Mouse (Mus musculus): ENCODE results near the gene Rho. TPM values are rescaled to one million over a fixed set of nuclear protein-coding genes. Genes with fewer than 3 reads are reported as not detected.
A peak's percentile ranks its signal among the peaks of the same experiment; 100 is the strongest.

Gene Rho
- polyA plus RNA-seq, 1 experiment from 2014 or later, result not detected

DNA sequence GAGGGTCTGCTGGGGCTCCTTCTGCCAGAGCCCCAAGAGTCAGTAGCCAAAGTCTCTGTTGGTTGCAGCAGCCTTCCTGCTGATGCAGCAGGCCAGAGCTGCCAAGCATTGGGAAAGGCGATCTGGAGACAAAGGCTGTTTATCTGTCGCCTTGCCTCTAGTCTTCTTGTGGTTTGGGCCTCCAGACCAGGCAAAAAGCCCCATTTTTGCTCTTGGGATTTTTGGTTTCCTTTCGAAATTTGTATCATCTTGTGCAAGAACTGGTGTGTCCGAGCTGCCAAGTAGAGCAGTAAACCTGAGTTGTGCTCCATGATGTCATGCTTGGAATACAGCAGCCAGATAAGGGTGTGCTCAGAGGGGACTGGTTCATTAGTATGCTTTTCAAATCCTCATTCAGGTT lies 34.4 kb upstream of the Rho start:
- Histone ChIP-seq H3K27ac (ENCODE audit: low read depth, low read length) (no peak overlapping the region), H3K36me3 (ENCODE audit: control insufficient read depth, insufficient read depth, low read length) (peaks cover 2% of the 10 kb centered on the region; the same call in 1 of the 2 replicates), H3K9ac (ENCODE audit: low read length) (no peak overlapping the region), H3K9me3 (ENCODE audit: control insufficient read depth, low read length) (no peaks in the 10 kb centered on the region), H3K4me3 (ENCODE audit: low read depth, low read length) (no peak overlapping the region), H3K4me2 (no peak overlapping the region), H3K4me1 (ENCODE audit: control insufficient read depth, insufficient read depth, low read length) (peaks cover under 1% of the 10 kb centered on the region; the same call in 1 of the 2 replicates), H3K27me3 (ENCODE audit: control insufficient read depth, insufficient read depth, low read length) (no peaks in the 10 kb centered on the region)
- 85% methylated on average over 4 of the region's 4 CpGs for WGBS
- ATAC-seq (ENCODE audit: low FRiP score), result no peak
- DNase-seq (ENCODE audit: low spot score, missing footprints), result peak; percentile 33

DNA sequence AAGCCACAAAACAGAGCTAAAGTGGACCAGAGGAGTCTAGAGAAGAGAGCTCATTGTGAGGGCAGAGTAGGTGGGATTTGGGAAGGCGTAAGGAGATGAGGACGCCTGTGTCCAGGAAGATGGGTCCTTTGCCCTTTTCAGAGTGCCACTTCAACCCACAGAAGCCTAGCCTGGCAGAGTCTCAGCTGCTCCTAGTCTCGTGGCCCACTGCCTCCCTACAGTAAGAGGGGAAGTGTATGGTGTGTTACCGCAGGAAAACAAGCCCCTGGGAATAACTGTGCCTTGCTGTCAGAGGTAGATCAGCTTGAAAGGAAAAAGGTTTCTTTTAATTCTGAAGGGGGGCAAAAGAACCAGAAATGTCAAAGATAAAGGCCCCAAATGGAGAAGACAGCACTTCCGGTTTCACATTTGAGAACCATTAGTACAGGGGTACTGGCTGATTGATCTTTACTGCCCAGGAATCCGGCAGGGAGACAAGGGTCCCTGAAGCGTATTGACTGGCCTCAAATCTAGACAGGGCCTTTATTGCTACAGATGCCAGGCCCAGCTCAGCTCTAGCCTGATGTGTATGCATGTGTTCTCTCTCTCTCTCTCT lies 33.5 kb upstream of the Rho start:
- no peak overlapping the region for H3K9ac ChIP-seq (ENCODE audit: low read length)
- no peaks in the 10 kb centered on the region for H3K36me3 ChIP-seq (ENCODE audit: control insufficient read depth, insufficient read depth, low read length)
- no peaks in the 10 kb centered on the region for H3K9me3 ChIP-seq (ENCODE audit: control insufficient read depth, low read length)
- H3K4me2 ChIP-seq, result no peak overlapping the region
- ATAC-seq (ENCODE audit: low FRiP score) (no peak), DNase-seq (ENCODE audit: low spot score, missing footprints) (peak; percentile 53)
- H3K4me3 ChIP-seq (ENCODE audit: low read depth, low read length), result no peak overlapping the region
- H3K27me3 ChIP-seq (ENCODE audit: control insufficient read depth, insufficient read depth, low read length), result no peaks in the 10 kb centered on the region
- no peaks in the 10 kb centered on the region for H3K4me1 ChIP-seq (ENCODE audit: control insufficient read depth, insufficient read depth, low read length)
- no peak overlapping the region for H3K27ac ChIP-seq (ENCODE audit: low read depth, low read length)
- 86% methylated on average over 7 of the region's 7 CpGs for WGBS

DNA sequence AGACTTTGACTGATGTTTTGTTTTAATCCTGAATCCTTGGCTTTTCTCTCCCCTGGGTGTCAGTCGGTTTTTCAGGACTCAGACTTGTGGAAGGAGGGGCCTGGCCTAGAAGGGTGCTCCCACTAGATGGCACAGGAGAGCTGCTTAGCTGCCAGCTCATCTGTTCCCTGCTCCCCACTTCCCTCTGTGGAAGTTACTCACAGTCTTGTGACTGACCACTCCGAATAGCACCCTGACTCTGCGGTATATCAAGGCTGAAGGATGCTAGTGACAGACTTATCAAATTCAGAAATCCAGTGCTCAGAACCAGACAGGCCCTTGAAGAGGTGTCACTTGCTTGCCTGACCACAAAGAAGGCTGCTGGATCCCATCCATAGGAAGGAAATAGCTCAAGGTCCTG lies 30.5 kb upstream of the Rho start:
- 40% methylated on average over 3 of the region's 3 CpGs for WGBS
- H3K4me2 ChIP-seq, result no peak overlapping the region
- no peaks in the 10 kb centered on the region for H3K9me3 ChIP-seq (ENCODE audit: control insufficient read depth, low read length)
- H3K4me3 ChIP-seq (ENCODE audit: low read depth, low read length), result no peak overlapping the region
- no peak overlapping the region for H3K9ac ChIP-seq (ENCODE audit: low read length)
- no peaks in the 10 kb centered on the region for H3K4me1 ChIP-seq (ENCODE audit: control insufficient read depth, insufficient read depth, low read length)
- no peak overlapping the region for H3K27ac ChIP-seq (ENCODE audit: low read depth, low read length)
- H3K36me3 ChIP-seq (ENCODE audit: control insufficient read depth, insufficient read depth, low read length), result no peaks in the 10 kb centered on the region
- DNase-seq (ENCODE audit: low spot score, missing footprints), result peak; percentile 86
- ATAC-seq (ENCODE audit: low FRiP score), result peak; percentile 66; the same call in 1 of the 2 replicates
- no peaks in the 10 kb centered on the region for H3K27me3 ChIP-seq (ENCODE audit: control insufficient read depth, insufficient read depth, low read length)

DNA sequence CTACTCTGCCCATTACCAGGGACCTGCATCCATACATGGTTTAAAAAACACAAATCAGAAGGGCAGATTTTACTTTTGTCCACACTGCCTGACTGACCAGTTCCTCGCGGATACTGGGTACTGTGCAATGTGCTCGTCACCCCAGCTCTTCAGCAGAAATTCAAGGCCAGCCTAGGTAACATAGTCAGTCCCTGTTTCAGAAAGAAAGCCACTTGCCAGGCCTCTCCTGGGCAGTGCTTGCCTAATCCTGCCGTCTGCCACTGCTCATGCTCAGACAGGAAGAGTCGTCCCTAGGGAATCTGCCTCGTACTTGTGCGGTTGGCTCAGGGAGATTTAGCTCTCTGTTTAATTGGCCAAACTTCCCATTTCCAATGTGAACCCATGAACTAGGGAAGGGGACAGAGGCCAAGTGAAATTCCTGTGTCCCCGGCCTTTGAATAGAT lies 30.0 kb upstream of the Rho start:
- Histone ChIP-seq H3K9me3 (ENCODE audit: control insufficient read depth, low read length) (no peaks in the 10 kb centered on the region), H3K27me3 (ENCODE audit: control insufficient read depth, insufficient read depth, low read length) (no peaks in the 10 kb centered on the region), H3K27ac (ENCODE audit: low read depth, low read length) (no peak overlapping the region), H3K4me1 (ENCODE audit: control insufficient read depth, insufficient read depth, low read length) (no peaks in the 10 kb centered on the region), H3K4me3 (ENCODE audit: low read depth, low read length) (no peak overlapping the region), H3K36me3 (ENCODE audit: control insufficient read depth, insufficient read depth, low read length) (no peaks in the 10 kb centered on the region), H3K4me2 (no peak overlapping the region), H3K9ac (ENCODE audit: low read length) (no peak overlapping the region)
- 82% methylated on average over 8 of the region's 8 CpGs for WGBS
- DNase-seq (ENCODE audit: low spot score, missing footprints), result peak; percentile 77
- no peak for ATAC-seq (ENCODE audit: low FRiP score)

DNA sequence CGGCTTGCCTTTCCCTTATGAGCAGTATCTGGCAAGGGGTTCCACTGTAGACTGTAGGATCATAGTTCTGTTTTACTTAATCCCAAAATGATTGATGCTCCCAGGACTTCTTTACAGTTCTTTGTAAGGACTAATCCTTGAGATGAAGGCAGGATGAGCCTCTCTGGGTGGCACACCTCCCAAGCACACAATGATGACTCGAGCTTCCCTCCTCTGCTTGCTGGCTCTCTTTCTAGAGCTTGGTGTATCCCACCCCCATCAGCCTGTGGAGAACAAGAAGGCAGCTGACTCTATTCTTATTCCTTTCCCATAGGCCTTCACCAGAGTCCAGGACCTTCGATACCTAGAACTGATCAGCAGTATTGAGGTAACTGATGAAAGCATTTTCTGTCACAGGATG lies 29.0 kb upstream of the Rho start:
- H3K9me3 ChIP-seq (ENCODE audit: control insufficient read depth, low read length), result no peaks in the 10 kb centered on the region
- no peaks in the 10 kb centered on the region for H3K27me3 ChIP-seq (ENCODE audit: control insufficient read depth, insufficient read depth, low read length)
- no peak overlapping the region for H3K27ac ChIP-seq (ENCODE audit: low read depth, low read length)
- DNase-seq (ENCODE audit: low spot score, missing footprints) (peak; percentile 75), ATAC-seq (ENCODE audit: low FRiP score) (no peak)
- 78% methylated on average over 3 of the region's 3 CpGs for WGBS
- no peaks in the 10 kb centered on the region for H3K36me3 ChIP-seq (ENCODE audit: control insufficient read depth, insufficient read depth, low read length)
- no peaks in the 10 kb centered on the region for H3K4me1 ChIP-seq (ENCODE audit: control insufficient read depth, insufficient read depth, low read length)
- no peak overlapping the region for H3K4me2 ChIP-seq
- H3K4me3 ChIP-seq (ENCODE audit: low read depth, low read length), result no peak overlapping the region
- no peak overlapping the region for H3K9ac ChIP-seq (ENCODE audit: low read length)

DNA sequence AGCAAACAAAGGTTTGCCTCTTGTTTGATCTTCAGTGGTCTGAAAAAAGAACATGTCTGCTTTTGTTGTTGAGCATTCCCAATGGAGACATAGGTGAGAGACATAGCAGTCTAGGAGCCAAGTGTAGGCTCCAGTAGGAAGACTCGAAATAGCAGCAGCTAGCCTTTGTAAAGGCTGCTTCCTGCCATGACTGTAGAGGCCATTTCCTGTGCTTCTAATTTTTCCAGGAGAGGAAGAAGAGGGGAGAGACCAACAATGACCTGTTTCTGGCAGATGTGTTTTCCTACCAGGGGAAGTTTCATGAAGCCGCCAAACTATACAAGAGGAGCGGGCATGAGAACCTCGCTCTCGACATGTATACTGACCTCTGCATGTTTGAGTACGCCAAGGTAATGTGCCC lies 26.0 kb upstream of the Rho start:
- ATAC-seq (ENCODE audit: low FRiP score) (no peak), DNase-seq (ENCODE audit: low spot score, missing footprints) (no peak)
- no peaks in the 10 kb centered on the region for H3K9me3 ChIP-seq (ENCODE audit: control insufficient read depth, low read length)
- H3K4me2 ChIP-seq, result no peak overlapping the region
- H3K36me3 ChIP-seq (ENCODE audit: control insufficient read depth, insufficient read depth, low read length), result no peaks in the 10 kb centered on the region
- no peaks in the 10 kb centered on the region for H3K27me3 ChIP-seq (ENCODE audit: control insufficient read depth, insufficient read depth, low read length)
- no peaks in the 10 kb centered on the region for H3K4me1 ChIP-seq (ENCODE audit: control insufficient read depth, insufficient read depth, low read length)
- 99% methylated on average over 6 of the region's 6 CpGs for WGBS
- H3K4me3 ChIP-seq (ENCODE audit: low read depth, low read length), result no peak overlapping the region
- no peak overlapping the region for H3K27ac ChIP-seq (ENCODE audit: low read depth, low read length)
- no peak overlapping the region for H3K9ac ChIP-seq (ENCODE audit: low read length)

DNA sequence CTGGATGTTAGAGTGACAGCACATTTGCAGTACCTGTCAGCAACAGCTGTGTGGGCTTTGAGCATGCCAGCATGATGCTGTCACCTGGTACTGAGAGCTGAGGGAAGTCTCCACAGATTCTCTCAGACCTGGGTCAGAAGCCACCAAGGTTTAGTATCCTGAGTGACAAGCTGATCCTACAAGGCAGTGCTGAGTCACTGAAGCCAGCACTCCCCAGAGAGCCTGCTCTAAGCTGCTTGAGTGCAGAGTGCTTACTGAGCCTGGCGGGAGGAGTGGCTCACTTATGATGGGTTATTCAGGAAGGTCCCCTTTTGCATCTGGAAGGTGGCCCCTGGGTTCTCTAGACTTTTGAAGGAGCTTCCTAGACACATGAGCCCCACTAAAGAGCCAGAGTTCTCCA lies 25.1 kb upstream of the Rho start:
- Histone ChIP-seq H3K9me3 (ENCODE audit: control insufficient read depth, low read length) (no peaks in the 10 kb centered on the region), H3K27ac (ENCODE audit: low read depth, low read length) (no peak overlapping the region), H3K4me1 (ENCODE audit: control insufficient read depth, insufficient read depth, low read length) (no peaks in the 10 kb centered on the region), H3K4me2 (no peak overlapping the region), H3K4me3 (ENCODE audit: low read depth, low read length) (no peak overlapping the region), H3K27me3 (ENCODE audit: control insufficient read depth, insufficient read depth, low read length) (no peaks in the 10 kb centered on the region), H3K9ac (ENCODE audit: low read length) (no peak overlapping the region), H3K36me3 (ENCODE audit: control insufficient read depth, insufficient read depth, low read length) (no peaks in the 10 kb centered on the region)
- DNase-seq (ENCODE audit: low spot score, missing footprints) (no peak), ATAC-seq (ENCODE audit: low FRiP score) (no peak)
- 93% methylated on average over 1 of the region's 1 CpGs for WGBS

DNA sequence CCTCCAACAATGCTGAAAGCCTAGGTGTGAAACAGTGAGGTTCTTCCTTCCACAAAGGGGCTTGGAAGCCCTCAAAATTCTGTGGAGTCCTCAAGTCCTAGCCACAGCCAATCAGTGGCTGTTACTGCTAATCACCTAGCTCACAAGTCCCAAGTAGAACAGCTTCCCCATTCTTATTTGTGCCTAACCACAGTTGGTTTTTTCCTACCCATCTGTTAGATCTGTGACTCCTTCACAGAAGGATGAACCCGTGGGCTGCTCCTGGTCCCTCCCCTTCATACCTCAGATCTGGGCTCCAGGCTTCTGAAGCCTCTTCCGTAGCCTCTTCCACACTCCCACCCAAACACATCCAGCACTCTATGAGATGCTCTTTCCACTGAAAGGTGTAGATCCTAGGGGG lies 24.7 kb upstream of the Rho start:
- Histone ChIP-seq H3K4me3 (ENCODE audit: low read depth, low read length) (no peak overlapping the region), H3K9me3 (ENCODE audit: control insufficient read depth, low read length) (no peaks in the 10 kb centered on the region), H3K4me1 (ENCODE audit: control insufficient read depth, insufficient read depth, low read length) (no peaks in the 10 kb centered on the region), H3K27me3 (ENCODE audit: control insufficient read depth, insufficient read depth, low read length) (no peaks in the 10 kb centered on the region), H3K36me3 (ENCODE audit: control insufficient read depth, insufficient read depth, low read length) (no peaks in the 10 kb centered on the region), H3K4me2 (no peak overlapping the region), H3K9ac (ENCODE audit: low read length) (no peak overlapping the region), H3K27ac (ENCODE audit: low read depth, low read length) (no peak overlapping the region)
- no peak for ATAC-seq (ENCODE audit: low FRiP score)
- WGBS, result 88% methylated on average over 2 of the region's 2 CpGs
- no peak for DNase-seq (ENCODE audit: low spot score, missing footprints)

DNA sequence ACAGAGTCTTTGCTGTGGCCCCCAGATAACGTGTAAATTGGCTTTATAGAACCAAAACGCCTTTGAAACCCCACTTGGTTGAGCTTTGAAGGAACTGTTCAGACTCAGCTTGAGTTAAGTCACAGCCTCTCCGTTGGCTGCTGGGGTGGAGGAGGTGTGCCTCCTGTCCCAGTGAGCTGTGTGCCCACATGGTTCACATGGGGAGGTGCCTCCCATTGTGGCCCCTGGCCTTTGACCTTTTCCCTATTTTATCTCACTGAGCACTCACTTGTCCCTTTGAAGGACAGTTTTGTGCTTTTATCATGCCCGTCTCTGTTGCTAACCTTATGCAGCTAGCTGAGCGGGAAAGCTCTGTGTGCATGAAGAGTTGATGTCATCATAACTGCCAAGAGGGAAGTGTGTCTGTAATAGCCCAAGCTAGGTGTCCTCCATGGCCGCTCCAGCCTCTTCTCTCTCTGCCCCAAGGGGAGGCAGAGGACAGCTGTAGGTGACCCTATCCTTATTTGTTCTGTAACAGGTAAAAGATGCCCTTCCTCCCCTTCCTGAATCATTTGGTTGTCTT lies 23.0 kb upstream of the Rho start:
- 42% methylated on average over 6 of the region's 6 CpGs for WGBS
- no peak overlapping the region for H3K4me3 ChIP-seq (ENCODE audit: low read depth, low read length)
- DNase-seq (ENCODE audit: low spot score, missing footprints) (peak; percentile 80), ATAC-seq (ENCODE audit: low FRiP score) (no peak)
- no peak overlapping the region for H3K9ac ChIP-seq (ENCODE audit: low read length)
- H3K9me3 ChIP-seq (ENCODE audit: control insufficient read depth, low read length), result no peaks in the 10 kb centered on the region
- no peaks in the 10 kb centered on the region for H3K4me1 ChIP-seq (ENCODE audit: control insufficient read depth, insufficient read depth, low read length)
- H3K4me2 ChIP-seq, result no peak overlapping the region
- no peak overlapping the region for H3K27ac ChIP-seq (ENCODE audit: low read depth, low read length)
- H3K27me3 ChIP-seq (ENCODE audit: control insufficient read depth, insufficient read depth, low read length), result no peaks in the 10 kb centered on the region
- no peaks in the 10 kb centered on the region for H3K36me3 ChIP-seq (ENCODE audit: control insufficient read depth, insufficient read depth, low read length)
